Mouse (Mus musculus): ENCODE results near the gene Ext2. TPM values are rescaled to one million over a fixed set of nuclear protein-coding genes. Genes with fewer than 3 reads are reported as not detected.

Gene Ext2
- polyA plus RNA-seq, 1 experiment from 2014 or later: 84.7 TPM

DNA sequence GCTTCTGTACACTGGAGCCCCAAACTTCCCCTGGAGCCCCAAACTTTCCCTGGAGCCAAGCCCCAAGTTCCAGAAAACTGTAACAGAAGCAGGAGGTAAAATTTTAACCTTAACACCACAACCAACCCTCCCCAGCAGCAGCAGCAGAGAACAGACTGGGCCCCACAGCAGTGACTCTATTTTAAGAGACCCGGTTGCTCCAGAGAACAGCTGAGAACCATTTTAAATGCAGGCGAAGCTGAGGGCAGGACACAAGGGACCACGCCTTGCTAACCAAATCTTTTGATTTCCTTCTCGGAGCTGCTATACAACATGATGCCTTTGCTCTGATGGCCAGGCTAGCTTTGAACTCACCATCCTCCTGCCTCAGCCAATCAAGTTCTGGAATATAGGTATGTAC is 51.5 kb downstream of the Ext2 start:
- no peak for ATAC-seq (ENCODE audit: low FRiP score)
- WGBS: 81% methylated on average over 4 of the region's 4 CpGs

DNA sequence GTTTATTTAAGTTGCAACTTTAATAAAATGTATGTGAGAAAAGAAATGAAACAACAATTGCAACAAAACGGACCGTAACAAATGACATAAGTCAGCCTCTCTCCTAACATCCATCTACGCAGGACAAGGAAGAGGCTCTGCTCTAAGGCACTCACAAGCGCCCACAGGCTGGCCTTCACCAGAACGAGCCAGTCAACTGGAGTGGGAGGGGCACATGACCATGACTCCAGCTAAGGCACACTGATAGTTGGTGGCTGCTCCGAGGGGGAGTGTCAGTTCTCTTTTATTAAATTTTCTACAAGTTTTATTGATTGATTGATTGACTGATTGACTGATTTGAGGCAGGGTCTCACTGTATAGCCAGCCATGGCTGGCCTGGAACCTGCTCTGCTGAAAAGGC is 52.5 kb downstream of the Ext2 start:
- H3K9ac ChIP-seq: no peak overlapping the region
- H3K27ac ChIP-seq: no peak overlapping the region
- no peaks in the 10 kb centered on the region for H3K27me3 ChIP-seq
- 85% methylated on average over 6 of the region's 6 CpGs for WGBS
- no peak for ATAC-seq (ENCODE audit: low FRiP score)
- no peak overlapping the region for H3K4me2 ChIP-seq (replicated peaks)
- H3K36me3 ChIP-seq: peaks cover 7% of the 10 kb centered on the region
- no peaks in the 10 kb centered on the region for H3K9me3 ChIP-seq (replicated peaks)
- peaks cover 15% of the 10 kb centered on the region; the same call in 1 of the 2 replicates for H3K4me1 ChIP-seq
- H3K4me3 ChIP-seq: no peak overlapping the region

More for the DNA sequence above, 51.5 kb downstream of the Ext2 start:
- H3K27ac ChIP-seq: no peak overlapping the region
- no peaks in the 10 kb centered on the region for H3K27me3 ChIP-seq
- no peak overlapping the region for H3K9ac ChIP-seq
- H3K4me1 ChIP-seq: peaks cover 22% of the 10 kb centered on the region
- no peak overlapping the region for H3K4me3 ChIP-seq
- peaks cover 7% of the 10 kb centered on the region for H3K36me3 ChIP-seq
- no peak overlapping the region for H3K4me2 ChIP-seq (replicated peaks)
- H3K9me3 ChIP-seq (replicated peaks): no peaks in the 10 kb centered on the region

DNA sequence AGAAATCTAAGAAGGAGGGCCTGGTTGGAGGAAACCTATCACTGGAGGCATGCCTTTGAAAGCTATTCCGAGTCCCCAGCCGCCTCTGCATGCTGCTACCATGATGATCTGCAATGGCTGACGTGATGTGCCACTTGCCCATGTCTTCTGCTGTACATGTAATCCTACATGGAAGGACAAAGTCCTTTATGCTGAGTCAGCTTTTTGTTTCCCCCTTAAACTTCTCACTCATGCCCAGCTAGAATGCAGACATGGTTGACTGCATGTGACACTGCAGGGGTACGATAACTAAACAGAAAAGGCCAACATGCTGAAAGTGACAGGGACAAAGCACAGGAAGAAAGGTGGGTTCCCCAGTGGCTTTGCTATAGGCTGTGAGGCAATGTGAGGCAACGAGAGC is 56.6 kb downstream of the Ext2 start:
- no peaks in the 10 kb centered on the region for H3K27me3 ChIP-seq
- H3K4me1 ChIP-seq: no peaks in the 10 kb centered on the region
- H3K9ac ChIP-seq: no peak overlapping the region
- H3K36me3 ChIP-seq: peaks cover 20% of the 10 kb centered on the region
- WGBS: 79% methylated on average over 5 of the region's 5 CpGs
- no peak for ATAC-seq (ENCODE audit: low FRiP score)
- H3K27ac ChIP-seq: no peak overlapping the region
- H3K4me2 ChIP-seq (replicated peaks): no peak overlapping the region
- H3K4me3 ChIP-seq: no peak overlapping the region
- H3K9me3 ChIP-seq (replicated peaks): no peaks in the 10 kb centered on the region

DNA sequence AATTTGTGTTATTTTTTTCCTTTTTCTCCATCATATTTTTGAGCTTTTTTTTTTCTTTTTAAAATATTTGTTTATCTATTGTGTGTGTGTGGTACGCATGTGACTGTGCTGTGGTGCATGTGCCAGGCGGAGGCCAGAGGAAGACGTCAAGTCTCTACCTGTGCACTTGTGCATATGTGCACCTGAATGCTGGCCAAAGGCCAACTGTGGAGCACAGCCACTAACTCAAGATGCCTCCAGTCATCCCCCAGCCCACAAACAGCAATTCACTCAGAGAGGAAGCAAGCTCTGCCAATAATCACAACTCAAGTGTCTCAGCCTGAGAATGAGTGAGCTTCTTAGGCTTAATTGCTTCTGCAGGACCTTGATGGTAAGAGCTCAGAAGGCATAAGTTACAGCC is 58.2 kb downstream of the Ext2 start:
- no peak overlapping the region for H3K4me3 ChIP-seq
- H3K4me1 ChIP-seq: 0 out of 2 replicates have a peak, but pooled peaks cover 4% of the 10 kb centered on the region
- no peak overlapping the region for H3K27ac ChIP-seq
- 98% methylated on average over 3 of the region's 3 CpGs for WGBS
- H3K9me3 ChIP-seq (replicated peaks): no peaks in the 10 kb centered on the region
- no peak overlapping the region for H3K4me2 ChIP-seq (replicated peaks)
- H3K9ac ChIP-seq: no peak overlapping the region
- H3K27me3 ChIP-seq: no peaks in the 10 kb centered on the region
- no peak for ATAC-seq (ENCODE audit: low FRiP score)
- peaks cover 27% of the 10 kb centered on the region for H3K36me3 ChIP-seq

DNA sequence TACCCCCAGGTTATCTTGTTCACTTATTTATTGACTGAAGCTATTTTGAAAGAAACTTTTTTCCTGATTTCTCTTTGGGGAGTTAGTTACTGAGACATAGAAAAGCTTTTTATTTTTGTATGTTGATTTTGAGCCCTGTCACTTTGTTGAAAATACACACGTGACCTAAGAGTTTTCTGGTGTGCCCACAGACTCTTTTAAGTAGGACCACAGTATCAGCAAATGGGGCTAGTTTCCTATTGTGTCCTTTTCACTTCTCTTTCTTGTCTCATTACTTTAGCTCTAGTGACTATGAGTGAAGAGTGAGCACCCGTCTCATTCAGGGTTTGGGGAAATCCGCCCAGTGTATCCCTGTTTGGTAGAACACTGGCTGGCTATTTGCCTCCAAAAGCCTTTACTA is 62.0 kb downstream of the Ext2 start:
- no peaks in the 10 kb centered on the region for H3K27me3 ChIP-seq
- peaks cover 19% of the 10 kb centered on the region; the same call in 1 of the 2 replicates for H3K36me3 ChIP-seq
- no peak overlapping the region for H3K27ac ChIP-seq
- no peak overlapping the region for H3K9ac ChIP-seq
- no peak overlapping the region for H3K4me3 ChIP-seq
- no peak for ATAC-seq (ENCODE audit: low FRiP score)
- 0 out of 2 replicates have a peak, but pooled peaks cover 7% of the 10 kb centered on the region for H3K4me1 ChIP-seq
- WGBS: 52% methylated on average over 3 of the region's 3 CpGs
- H3K9me3 ChIP-seq (replicated peaks): no peaks in the 10 kb centered on the region
- H3K4me2 ChIP-seq (replicated peaks): no peak overlapping the region

DNA sequence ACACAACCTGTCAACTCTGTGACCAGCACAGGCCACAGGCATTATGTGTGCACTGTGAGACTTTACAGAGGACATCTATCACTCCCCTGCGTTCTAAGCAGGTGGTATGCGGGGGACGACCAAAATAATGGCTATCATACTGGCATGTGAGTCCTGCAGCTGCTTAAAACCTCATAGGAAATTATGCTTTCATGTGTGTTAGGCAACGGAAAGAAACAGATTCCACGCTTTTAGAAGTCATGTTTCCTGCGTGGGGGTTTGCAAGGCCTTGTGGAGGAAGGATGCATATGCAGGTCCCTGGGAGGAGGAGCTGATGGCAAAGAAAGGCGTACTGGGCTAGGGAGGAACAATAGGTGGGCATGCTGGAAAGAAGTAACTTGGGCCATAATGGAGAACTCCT is 63.2 kb downstream of the Ext2 start:
- peak overlapping the region; percentile 25; the same call in 1 of the 2 replicates for H3K27ac ChIP-seq
- 0 out of 2 replicates have a peak, but pooled peaks cover 7% of the 10 kb centered on the region for H3K4me1 ChIP-seq
- no peak overlapping the region for H3K4me3 ChIP-seq
- no peaks in the 10 kb centered on the region for H3K9me3 ChIP-seq (replicated peaks)
- no peak overlapping the region for H3K4me2 ChIP-seq (replicated peaks)
- no peaks in the 10 kb centered on the region for H3K27me3 ChIP-seq
- ATAC-seq (ENCODE audit: low FRiP score): no peak
- H3K9ac ChIP-seq: no peak overlapping the region
- H3K36me3 ChIP-seq: peaks cover 19% of the 10 kb centered on the region; the same call in 1 of the 2 replicates
- WGBS: 54% methylated on average over 7 of the region's 7 CpGs

DNA sequence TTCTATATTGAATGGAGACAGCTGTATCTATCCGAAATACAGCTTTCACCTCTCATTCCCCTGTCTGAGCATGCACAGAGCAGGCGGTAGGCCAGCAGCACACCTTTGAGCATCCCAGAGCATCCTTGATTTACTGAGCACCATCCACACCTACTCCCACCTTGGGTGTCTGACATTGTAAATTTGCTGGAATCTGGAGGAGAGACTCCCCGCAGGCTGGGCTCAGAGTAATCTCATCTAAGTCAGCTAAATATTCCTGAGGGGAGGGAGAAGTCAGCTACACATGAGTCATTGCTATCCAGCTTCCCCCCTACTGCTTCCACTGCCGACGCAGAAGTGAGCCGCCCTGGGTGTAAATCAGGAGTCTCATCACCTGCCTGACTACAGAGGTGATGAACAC is 64.1 kb downstream of the Ext2 start:
- H3K27me3 ChIP-seq: no peaks in the 10 kb centered on the region
- no peak overlapping the region for H3K27ac ChIP-seq
- no peak overlapping the region for H3K9ac ChIP-seq
- WGBS: 67% methylated on average over 6 of the region's 6 CpGs
- peaks cover 19% of the 10 kb centered on the region; the same call in 1 of the 2 replicates for H3K36me3 ChIP-seq
- H3K4me3 ChIP-seq: no peak overlapping the region
- H3K4me1 ChIP-seq: 0 out of 2 replicates have a peak, but pooled peaks cover 7% of the 10 kb centered on the region
- no peaks in the 10 kb centered on the region for H3K9me3 ChIP-seq (replicated peaks)
- H3K4me2 ChIP-seq (replicated peaks): no peak overlapping the region
- no peak for ATAC-seq (ENCODE audit: low FRiP score)

DNA sequence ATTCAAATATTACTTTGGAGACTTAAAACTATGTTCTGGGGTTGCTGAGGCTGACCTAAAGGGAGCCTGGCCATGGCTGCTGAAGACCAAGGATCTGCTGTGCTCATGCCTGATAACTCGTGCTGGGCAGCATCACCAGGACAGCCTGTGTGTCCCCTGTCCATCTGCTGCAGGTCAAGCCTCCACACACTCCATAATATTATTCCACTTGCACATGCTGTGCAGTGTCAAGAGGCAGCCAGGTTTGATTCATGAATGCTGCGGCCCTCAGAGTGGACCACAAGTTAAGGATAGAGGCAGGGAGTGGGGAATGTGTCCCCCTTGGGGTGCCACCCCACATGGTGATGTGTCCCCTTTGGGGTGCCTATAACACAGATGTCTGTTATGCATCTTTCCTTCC is 68.0 kb downstream of the Ext2 start:
- Histone ChIP-seq H3K9me3 (replicated peaks) (no peaks in the 10 kb centered on the region), H3K9ac (no peak overlapping the region), H3K36me3 (no peaks in the 10 kb centered on the region), H3K4me1 (0 out of 2 replicates have a peak, but pooled peaks cover 7% of the 10 kb centered on the region), H3K27me3 (no peaks in the 10 kb centered on the region), H3K4me3 (no peak overlapping the region), H3K27ac (no peak overlapping the region), H3K4me2 (replicated peaks) (no peak overlapping the region)
- WGBS: 75% methylated on average over 2 of the region's 2 CpGs
- ATAC-seq (ENCODE audit: low FRiP score): no peak

DNA sequence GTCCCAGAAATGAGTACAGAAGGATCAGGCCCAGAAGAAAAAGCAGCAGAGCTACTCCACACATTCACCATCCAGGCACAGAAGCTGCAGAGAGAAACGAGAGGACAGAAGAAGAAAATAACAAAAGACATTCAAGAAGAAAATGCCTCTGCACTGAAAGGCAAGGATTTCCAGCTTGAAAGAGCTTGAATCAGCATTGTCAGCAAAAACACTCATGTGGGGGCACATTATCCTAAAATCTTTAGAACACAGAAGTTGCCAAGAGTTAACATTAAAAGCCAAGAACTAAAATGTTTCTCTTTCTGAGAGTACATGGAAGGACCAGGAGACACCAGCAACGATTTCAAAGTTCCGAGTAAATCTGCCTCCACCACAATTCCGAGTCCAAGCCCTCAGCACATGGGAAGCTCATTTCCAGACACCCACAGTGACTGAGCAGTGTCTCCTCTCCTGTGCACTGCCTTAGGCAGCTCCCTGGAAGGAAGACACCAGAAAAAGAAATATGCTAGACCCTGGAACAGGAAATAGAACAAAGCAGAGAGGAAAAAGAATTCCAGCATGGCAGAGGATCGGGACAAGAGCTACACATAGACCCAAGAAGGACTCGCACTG is 69.1 kb downstream of the Ext2 start:
- Histone ChIP-seq H3K27ac (no peak overlapping the region), H3K4me1 (0 out of 2 replicates have a peak, but pooled peaks cover 4% of the 10 kb centered on the region), H3K36me3 (no peaks in the 10 kb centered on the region), H3K4me3 (no peak overlapping the region), H3K9ac (no peak overlapping the region), H3K9me3 (replicated peaks) (no peaks in the 10 kb centered on the region), H3K4me2 (replicated peaks) (no peak overlapping the region), H3K27me3 (no peaks in the 10 kb centered on the region)
- 71% methylated on average over 6 of the region's 6 CpGs for WGBS
- ATAC-seq (ENCODE audit: low FRiP score): no peak

DNA sequence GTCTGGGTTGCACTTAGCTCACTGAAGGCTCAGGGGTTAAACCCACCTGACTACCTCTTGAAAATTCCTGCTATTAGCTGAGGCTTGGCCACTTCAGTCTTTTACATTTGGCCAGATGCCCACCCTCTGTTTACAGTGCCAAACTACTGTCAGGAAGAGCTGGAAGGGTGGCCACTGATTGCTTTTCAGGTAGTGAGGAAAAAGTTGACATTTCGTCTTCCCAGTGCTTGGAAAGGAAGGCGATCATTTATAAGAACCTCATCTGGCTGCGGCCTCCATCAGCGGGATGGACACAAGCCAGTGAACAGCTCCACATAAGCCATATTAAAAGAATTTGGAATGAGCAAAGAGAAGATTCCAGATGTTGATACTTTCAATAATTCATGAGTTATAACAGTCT is 72.7 kb downstream of the Ext2 start:
- Histone ChIP-seq H3K4me3 (no peak overlapping the region), H3K4me2 (replicated peaks) (no peak overlapping the region), H3K27me3 (no peaks in the 10 kb centered on the region), H3K27ac (no peak overlapping the region), H3K9me3 (replicated peaks) (no peaks in the 10 kb centered on the region), H3K4me1 (peaks cover 15% of the 10 kb centered on the region), H3K9ac (no peak overlapping the region), H3K36me3 (no peaks in the 10 kb centered on the region)
- no peak for ATAC-seq (ENCODE audit: low FRiP score)
- 92% methylated on average over 4 of the region's 4 CpGs for WGBS

DNA sequence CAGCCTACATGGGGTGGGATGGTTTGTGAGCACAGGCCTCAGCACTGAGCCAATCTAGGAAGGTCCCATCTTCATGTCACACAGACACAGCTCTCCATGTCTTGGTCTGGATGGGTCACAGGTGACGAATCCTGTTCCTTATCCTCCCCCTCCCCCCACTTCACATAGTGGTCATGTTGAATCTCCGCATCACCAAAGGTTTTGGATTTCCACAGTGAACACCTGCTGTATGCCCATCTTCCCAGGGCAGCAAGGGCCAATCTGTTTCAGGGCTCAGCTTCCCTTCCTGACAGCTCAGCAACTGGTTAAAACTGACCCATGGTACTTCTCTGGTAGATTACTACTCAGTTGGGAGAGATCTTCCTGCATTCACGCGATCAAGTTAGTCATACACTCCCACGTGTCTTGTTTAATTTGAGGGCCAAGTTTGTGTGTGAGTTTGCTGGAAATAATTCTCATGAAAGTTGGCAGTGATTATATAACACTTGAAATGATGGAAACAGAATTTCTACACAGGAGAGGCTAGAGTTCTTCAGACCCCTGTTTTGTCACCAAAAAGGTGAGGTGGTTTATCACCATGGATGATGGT is 74.7 kb downstream of the Ext2 start:
- Histone ChIP-seq H3K9me3 (replicated peaks) (no peaks in the 10 kb centered on the region), H3K36me3 (no peaks in the 10 kb centered on the region), H3K27ac (no peak overlapping the region), H3K4me1 (peaks cover 22% of the 10 kb centered on the region), H3K9ac (no peak overlapping the region), H3K4me2 (replicated peaks) (no peak overlapping the region), H3K4me3 (no peak overlapping the region), H3K27me3 (no peaks in the 10 kb centered on the region)
- WGBS: 95% methylated on average over 5 of the region's 5 CpGs
- ATAC-seq (ENCODE audit: low FRiP score): no peak

DNA sequence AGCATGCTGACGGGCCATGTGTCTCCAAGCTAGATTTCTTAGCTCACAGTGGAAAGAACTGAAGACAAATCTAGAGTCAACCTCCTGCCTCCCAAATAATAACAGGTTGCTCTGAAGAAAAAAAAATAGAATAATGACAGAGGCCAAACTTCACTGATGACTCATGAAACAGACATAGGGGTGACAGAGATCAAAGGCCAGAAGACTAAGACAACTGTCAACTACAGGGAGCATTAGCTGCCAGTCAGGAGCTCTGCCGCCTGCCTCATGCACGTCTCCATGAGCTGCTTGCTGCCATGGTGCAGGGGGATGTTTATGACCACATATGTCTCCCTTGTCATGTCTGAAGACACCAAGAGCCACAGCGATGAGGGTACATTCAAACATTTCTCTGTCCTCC is 75.7 kb downstream of the Ext2 start:
- Histone ChIP-seq H3K27ac (no peak overlapping the region), H3K9me3 (replicated peaks) (no peaks in the 10 kb centered on the region), H3K4me2 (replicated peaks) (no peak overlapping the region), H3K27me3 (no peaks in the 10 kb centered on the region), H3K4me1 (peaks cover 22% of the 10 kb centered on the region), H3K36me3 (no peaks in the 10 kb centered on the region), H3K4me3 (no peak overlapping the region), H3K9ac (no peak overlapping the region)
- 78% methylated on average over 4 of the region's 4 CpGs for WGBS
- ATAC-seq (ENCODE audit: low FRiP score): no peak

DNA sequence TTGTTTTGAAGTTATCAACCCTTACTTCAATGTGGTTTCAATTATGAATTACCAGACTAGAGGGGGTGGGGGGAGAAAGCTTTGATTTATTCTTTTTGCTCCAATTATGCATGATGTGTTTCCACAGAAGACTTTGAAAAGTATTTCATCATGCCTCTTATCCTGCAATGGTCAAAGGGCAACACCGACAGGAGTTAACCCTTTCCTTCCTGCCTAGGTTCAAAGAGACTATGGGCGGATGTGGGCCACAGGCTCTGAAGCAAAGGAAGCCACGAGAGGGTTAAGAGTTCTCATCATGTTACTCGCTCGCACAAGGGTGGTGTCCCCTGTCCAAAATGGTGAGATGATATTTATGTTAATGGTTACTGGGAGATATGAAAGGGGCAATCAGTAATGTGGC is 76.2 kb downstream of the Ext2 start:
- H3K4me2 ChIP-seq (replicated peaks): no peak overlapping the region
- ATAC-seq (ENCODE audit: low FRiP score): no peak
- 69% methylated on average over 5 of the region's 5 CpGs for WGBS
- H3K27ac ChIP-seq: no peak overlapping the region
- H3K9me3 ChIP-seq (replicated peaks): no peaks in the 10 kb centered on the region
- peaks cover 24% of the 10 kb centered on the region for H3K4me1 ChIP-seq
- H3K4me3 ChIP-seq: no peak overlapping the region
- no peak overlapping the region for H3K9ac ChIP-seq
- H3K36me3 ChIP-seq: no peaks in the 10 kb centered on the region
- no peaks in the 10 kb centered on the region for H3K27me3 ChIP-seq

Measured in hindbrain, embryonic 12.5 days (tissue).